Mouse (Mus musculus) gastrocnemius, adult 18-20 months (tissue): ENCODE data around the gene Mtrex. TPM values are rescaled to one million over a fixed set of nuclear protein-coding genes. Genes with fewer than 3 reads are reported as not detected.

ENCODE experiments used
- DNase-seq: peaks from one replicate; pipeline ENCODE4 v3.0.0; 2021; ENCODE audit warnings: low spot score
- total RNA-seq, 2 experiments: library from RNA; stranded (reverse); gene quantifications; 2 replicates each; pipeline ENCODE4 v1.2.3; 2021

The Mtrex gene
- total RNA-seq, 2 experiments from 2014 or later, result 28.4 to 30.8 TPM

GRCm38 (mm10) chr13:112870039-112870690 lies 57.0 kb downstream of the Mtrex start:
- DNase-seq, result no peak

- DNase-seq, result no peak
Observed at GRCm38 (mm10) chr13:112867381-112867780, 59.8 kb downstream of the Mtrex start.

- no peak for DNase-seq
Observed at GRCm38 (mm10) chr13:112866782-112867181, 60.4 kb downstream of the Mtrex start.

- no peak for DNase-seq
Observed at GRCm38 (mm10) chr13:112862978-112863677, 64.1 kb downstream of the Mtrex start.

- no peak for DNase-seq
Observed at GRCm38 (mm10) chr13:112862342-112862741, 64.9 kb downstream of the Mtrex start.

GRCm38 (mm10) chr13:112861825-112862306 lies 65.3 kb downstream of the Mtrex start:
- DNase-seq, result peak; percentile 30

GRCm38 (mm10) chr13:112860911-112861310 lies 66.3 kb downstream of the Mtrex start:
- no peak for DNase-seq

- DNase-seq, result no peak
Observed at GRCm38 (mm10) chr13:112860370-112860769, 66.8 kb downstream of the Mtrex start.

- no peak for DNase-seq
Observed at GRCm38 (mm10) chr13:112859574-112860134, 67.5 kb downstream of the Mtrex start.

- DNase-seq, result no peak
Observed at GRCm38 (mm10) chr13:112857921-112858320, 69.3 kb downstream of the Mtrex start.

GRCm38 (mm10) chr13:112854402-112854801 lies 72.8 kb downstream of the Mtrex start:
- no peak for DNase-seq

GRCm38 (mm10) chr13:112853710-112854316 lies 73.4 kb downstream of the Mtrex start:
- no peak for DNase-seq

GRCm38 (mm10) chr13:112845931-112846330 lies 81.3 kb downstream of the Mtrex start:
- DNase-seq, result no peak

- no peak for DNase-seq
Observed at GRCm38 (mm10) chr13:112840241-112841087, 86.7 kb downstream of the Mtrex start.

GRCm38 (mm10) chr13:112838562-112839232 lies 88.5 kb downstream of the Mtrex start:
- no peak for DNase-seq

- DNase-seq, result no peak
Observed at GRCm38 (mm10) chr13:112837621-112838155, 89.5 kb downstream of the Mtrex start.

GRCm38 (mm10) chr13:112836951-112837350 lies 90.2 kb downstream of the Mtrex start:
- DNase-seq, result peak; percentile 30

GRCm38 (mm10) chr13:112835113-112835512 lies 92.1 kb downstream of the Mtrex start:
- peak; percentile 58 for DNase-seq

GRCm38 (mm10) chr13:112833895-112834263 lies 93.3 kb downstream of the Mtrex start:
- no peak for DNase-seq

GRCm38 (mm10) chr13:112833253-112833894 lies 93.8 kb downstream of the Mtrex start:
- DNase-seq, result no peak
